Mouse (Mus musculus) limb, embryonic 12.5 days (tissue): ENCODE measurements at regions not wholly inside any gene's neighbourhood (a gene's known extent, or its start where the extent isn't known, plus 50 kb on each side); places are given as distances from the start of the nearest gene placed in this dataset.

ENCODE experiments used
- ATAC-seq: fragments of 200-750 bp; cut with Nextera tagmentation; 2 replicates; pipeline ENCODE4 v1.8.0; 2017; ENCODE audit warnings: low read depth, moderate TSS enrichment; ENCODE audit not compliant: insufficient number of reproducible peaks, insufficient read depth, low FRiP score, low TSS enrichment
- H3K27ac ChIP-seq: fragments of 300-500 bp; sonication (generic); 2 replicates; pipeline ENCODE4 v1.5.1; 2016; ENCODE audit warnings: mild to moderate bottlenecking, moderate library complexity
- H3K27me3 ChIP-seq: fragments of 300-500 bp; sonication (generic); 2 replicates; pipeline ENCODE4 v1.6.1; 2016; ENCODE audit warnings: mild to moderate bottlenecking, moderate library complexity
- H3K36me3 ChIP-seq: fragments of 300-500 bp; sonication (generic); 2 replicates; pipeline ENCODE4 v1.6.1; 2016; ENCODE audit warnings: mild to moderate bottlenecking, moderate library complexity
- H3K4me1 ChIP-seq: fragments of 300-500 bp; sonication (generic); replicated peaks from 2 replicates; pipeline ENCODE4 v1.6.1; 2016
- H3K4me2 ChIP-seq: fragments of 300-500 bp; sonication (generic); 2 replicates; pipeline ENCODE4 v1.6.1; 2016; ENCODE audit warnings: mild to moderate bottlenecking, moderate library complexity
- H3K4me3 ChIP-seq: fragments of 300-500 bp; sonication (generic); replicated peaks from 2 replicates; pipeline ENCODE4 v1.5.1; 2016; ENCODE audit warnings: mild to moderate bottlenecking
- H3K9ac ChIP-seq: fragments of 300-500 bp; sonication (generic); replicated peaks from 2 replicates; pipeline ENCODE4 v1.6.1; 2016; ENCODE audit warnings: mild to moderate bottlenecking, moderate library complexity
- H3K9me3 ChIP-seq: fragments of 300-500 bp; sonication (generic); 2 replicates; pipeline ENCODE4 v1.6.1; 2016; ENCODE audit warnings: mild to moderate bottlenecking, moderate library complexity
- WGBS: fragments of 180-500 bp; shearing (Covaris S2); methylation state at CpG from one replicate; pipeline ENCODE4 v1.1.7; 2016; 5-methylcytosine and 5-hydroxymethylcytosine counted together

- ATAC-seq, result peak; percentile 52; the same call in 1 of the 2 replicates
- Histone ChIP-seq H3K27ac (no peak overlapping the region), H3K9ac (no peak overlapping the region), H3K4me2 (no peak overlapping the region), H3K4me3 (no peak overlapping the region), H3K4me1 (peaks cover 5% of the 10 kb centered on the region; the same call in 1 of the 2 replicates), H3K9me3 (0 out of 2 replicates have a peak, but pooled peaks cover 7% of the 10 kb centered on the region), H3K36me3 (no peaks in the 10 kb centered on the region), H3K27me3 (no peaks in the 10 kb centered on the region)
- WGBS, result 76% methylated on average over 3 of the region's 3 CpGs
Measured at GRCm38 (mm10) chr5:74885958-74886357, 158.6 kb downstream of the Chic2 start.

GRCm38 (mm10) chr5:74882563-74882962 lies 162.0 kb downstream of the Chic2 start:
- Histone ChIP-seq H3K4me3 (no peak overlapping the region), H3K36me3 (no peaks in the 10 kb centered on the region), H3K4me1 (peaks cover 5% of the 10 kb centered on the region; the same call in 1 of the 2 replicates), H3K27me3 (no peaks in the 10 kb centered on the region), H3K27ac (no peak overlapping the region), H3K9me3 (0 out of 2 replicates have a peak, but pooled peaks cover 7% of the 10 kb centered on the region), H3K4me2 (no peak overlapping the region), H3K9ac (no peak overlapping the region)
- ATAC-seq, result no peak
- WGBS, result 49% methylated on average over 12 of the region's 12 CpGs

DNA sequence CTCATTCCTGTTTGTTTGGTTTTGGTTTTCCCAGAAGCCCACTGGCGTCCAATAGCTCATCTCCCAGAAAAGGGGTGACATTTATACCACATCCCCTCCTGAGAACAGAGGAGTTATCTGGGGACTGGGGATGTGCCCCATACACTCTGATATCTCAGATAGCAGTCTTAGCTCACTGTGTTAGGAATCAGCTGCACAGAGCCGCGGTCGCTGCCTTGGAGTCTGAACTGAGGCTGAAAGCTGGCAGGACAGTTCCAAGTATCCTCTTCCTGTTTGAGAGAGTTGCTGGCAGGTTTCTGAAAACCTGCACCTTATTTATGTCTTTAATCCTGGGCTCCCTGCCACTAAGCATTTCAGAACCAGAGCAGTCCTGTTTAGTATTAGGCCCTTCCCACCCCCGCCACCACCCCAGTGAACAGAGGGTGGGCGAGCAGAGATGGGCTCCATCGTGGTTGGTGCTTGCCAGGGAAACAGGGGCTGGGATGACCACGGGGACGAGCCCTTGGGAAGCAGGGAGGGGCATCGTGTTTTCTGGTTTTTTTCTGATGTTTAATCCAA lies 163.8 kb downstream of the Chic2 start:
- no peak overlapping the region for H3K4me2 ChIP-seq
- no peaks in the 10 kb centered on the region for H3K36me3 ChIP-seq
- no peak for ATAC-seq
- no peaks in the 10 kb centered on the region for H3K27me3 ChIP-seq
- 0 out of 2 replicates have a peak, but pooled peaks cover 7% of the 10 kb centered on the region for H3K9me3 ChIP-seq
- no peak overlapping the region for H3K27ac ChIP-seq
- H3K9ac ChIP-seq, result no peak overlapping the region
- WGBS, result 57% methylated on average over 10 of the region's 10 CpGs
- H3K4me1 ChIP-seq, result peaks cover 10% of the 10 kb centered on the region; the same call in 1 of the 2 replicates
- H3K4me3 ChIP-seq, result no peak overlapping the region

DNA sequence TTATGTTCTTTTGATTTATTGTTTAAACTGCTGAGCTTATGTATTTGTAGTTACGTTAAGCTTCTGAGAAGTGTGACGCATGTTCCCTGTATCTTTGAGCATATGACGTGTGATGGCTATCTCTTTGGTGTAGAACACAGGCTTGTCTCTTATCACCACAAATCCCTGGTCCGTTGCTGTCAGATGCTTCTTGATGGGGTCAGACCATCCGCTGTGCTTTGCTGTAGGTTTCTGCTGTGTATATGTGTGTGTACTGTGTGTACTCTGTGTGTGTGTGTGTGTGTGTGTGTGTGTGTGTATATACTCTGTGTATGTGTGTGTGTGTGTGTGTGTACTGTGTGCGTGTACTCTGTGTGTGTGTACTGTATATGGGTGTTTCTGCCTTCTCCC lies 164.5 kb downstream of the Chic2 start:
- WGBS, result 85% methylated on average over 6 of the region's 6 CpGs
- Histone ChIP-seq H3K36me3 (no peaks in the 10 kb centered on the region), H3K4me2 (no peak overlapping the region), H3K27ac (no peak overlapping the region), H3K4me1 (peaks cover 10% of the 10 kb centered on the region; the same call in 1 of the 2 replicates), H3K27me3 (no peaks in the 10 kb centered on the region), H3K4me3 (no peak overlapping the region), H3K9me3 (0 out of 2 replicates have a peak, but pooled peaks cover 7% of the 10 kb centered on the region), H3K9ac (no peak overlapping the region)
- no peak for ATAC-seq

GRCm38 (mm10) chr5:74879098-74880047 lies 165.2 kb downstream of the Chic2 start:
- peaks cover 14% of the 10 kb centered on the region for H3K4me1 ChIP-seq
- no peak overlapping the region for H3K27ac ChIP-seq
- no peak overlapping the region for H3K4me2 ChIP-seq
- H3K9me3 ChIP-seq, result no peaks in the 10 kb centered on the region
- H3K27me3 ChIP-seq, result no peaks in the 10 kb centered on the region; the same call in 1 of the 2 replicates
- ATAC-seq, result no peak
- no peaks in the 10 kb centered on the region for H3K36me3 ChIP-seq
- WGBS, result 81% methylated on average over 12 of the region's 13 CpGs
- H3K4me3 ChIP-seq, result no peak overlapping the region
- H3K9ac ChIP-seq, result no peak overlapping the region

DNA sequence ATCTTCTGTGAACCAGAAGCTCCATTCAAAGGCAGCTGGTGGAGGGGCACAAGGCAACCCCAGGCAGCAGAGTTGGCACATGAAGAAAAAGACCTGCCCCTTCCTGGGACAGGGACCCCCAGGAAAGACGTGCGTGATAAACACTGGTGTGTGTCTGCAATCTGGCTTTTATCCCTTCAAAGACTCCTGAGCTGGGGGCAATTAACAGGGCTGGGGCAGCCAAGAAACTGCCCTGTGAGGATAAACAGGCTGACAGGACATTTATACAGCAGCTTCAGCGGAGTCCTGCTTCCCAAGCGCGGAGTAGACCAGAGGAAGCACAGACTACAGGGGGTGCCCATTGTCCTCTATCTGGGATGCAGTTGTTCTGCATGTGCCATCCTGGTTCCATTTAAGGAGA lies 167.0 kb downstream of the Chic2 start:
- Histone ChIP-seq H3K36me3 (no peaks in the 10 kb centered on the region), H3K27me3 (no peaks in the 10 kb centered on the region; the same call in 1 of the 2 replicates), H3K4me2 (no peak overlapping the region), H3K27ac (no peak overlapping the region), H3K9me3 (no peaks in the 10 kb centered on the region), H3K4me3 (no peak overlapping the region), H3K9ac (no peak overlapping the region), H3K4me1 (peaks cover 15% of the 10 kb centered on the region)
- ATAC-seq, result no peak
- WGBS, result 10% methylated on average over 5 of the region's 5 CpGs

DNA sequence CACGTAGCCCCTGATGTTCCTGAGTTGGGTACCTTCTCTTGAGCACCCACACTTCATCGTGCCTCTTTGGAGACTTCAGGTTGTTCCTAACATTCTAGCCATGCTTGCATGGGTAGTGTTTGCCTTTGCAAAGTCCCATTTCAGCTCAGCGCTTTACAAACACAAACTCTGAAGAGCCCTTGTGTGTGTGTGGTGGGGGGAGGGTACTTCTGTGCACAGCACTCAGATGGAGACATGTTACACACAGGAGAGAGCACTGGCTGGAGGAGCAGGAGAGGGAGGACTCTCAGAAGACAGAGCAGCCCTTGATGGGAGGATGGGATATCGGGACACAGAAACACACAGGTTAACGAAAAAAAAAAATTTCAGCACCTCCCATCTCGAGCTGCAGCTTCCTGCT lies 167.4 kb downstream of the Chic2 start:
- H3K4me3 ChIP-seq, result no peak overlapping the region
- no peaks in the 10 kb centered on the region for H3K36me3 ChIP-seq
- H3K27ac ChIP-seq, result no peak overlapping the region
- ATAC-seq, result no peak
- 43% methylated on average over 6 of the region's 6 CpGs for WGBS
- H3K27me3 ChIP-seq, result no peaks in the 10 kb centered on the region; the same call in 1 of the 2 replicates
- no peak overlapping the region for H3K4me2 ChIP-seq
- H3K4me1 ChIP-seq, result peaks cover 15% of the 10 kb centered on the region
- H3K9me3 ChIP-seq, result no peaks in the 10 kb centered on the region
- no peak overlapping the region for H3K9ac ChIP-seq

DNA sequence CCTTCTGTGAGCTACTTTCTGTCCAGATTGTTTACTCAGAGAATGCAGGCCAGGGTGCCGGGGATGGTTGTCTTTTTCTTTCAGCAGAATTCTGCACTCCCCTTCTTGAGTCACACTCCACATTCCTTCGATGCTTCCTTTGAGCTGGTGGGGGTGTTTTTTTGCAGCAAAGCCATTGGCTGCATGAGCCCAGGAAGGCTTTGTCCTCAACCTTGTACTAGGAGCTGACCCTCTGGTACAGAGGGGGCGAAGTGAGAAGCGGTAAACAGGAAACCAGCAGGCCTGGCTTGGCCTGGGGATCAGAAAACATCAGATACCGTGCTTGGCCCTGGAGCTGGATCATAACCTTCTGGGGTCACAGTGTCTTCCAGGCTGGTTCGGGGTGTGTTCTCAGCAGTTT lies 169.9 kb downstream of the Chic2 start:
- no peaks in the 10 kb centered on the region; the same call in 1 of the 2 replicates for H3K27me3 ChIP-seq
- no peak overlapping the region for H3K9ac ChIP-seq
- no peak overlapping the region for H3K4me3 ChIP-seq
- no peak overlapping the region for H3K4me2 ChIP-seq
- peaks cover 12% of the 10 kb centered on the region for H3K4me1 ChIP-seq
- WGBS, result 39% methylated on average over 6 of the region's 6 CpGs
- no peak overlapping the region for H3K27ac ChIP-seq
- ATAC-seq, result no peak
- no peaks in the 10 kb centered on the region for H3K36me3 ChIP-seq
- no peaks in the 10 kb centered on the region for H3K9me3 ChIP-seq

DNA sequence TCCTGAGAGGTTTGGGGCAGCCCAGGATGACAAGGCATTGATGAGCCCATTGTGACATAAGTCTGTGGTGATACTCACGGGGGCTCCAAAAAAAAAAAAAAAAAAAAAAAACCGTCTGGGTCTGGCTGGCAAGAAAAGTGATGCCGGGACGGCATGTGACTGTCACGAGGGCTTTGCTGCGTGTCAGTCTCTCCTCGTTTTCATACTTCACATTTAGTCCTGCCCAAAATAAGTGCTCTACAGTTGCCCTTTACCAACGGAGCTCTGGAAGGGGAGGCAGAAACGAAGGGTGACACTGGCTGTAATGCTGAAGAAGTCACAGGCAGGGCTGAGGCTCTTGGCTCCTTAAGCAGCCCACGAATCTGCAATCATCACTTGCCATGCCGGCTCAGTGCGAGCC lies 167.9 kb upstream of the Lnx1 start:
- Histone ChIP-seq H3K36me3 (no peaks in the 10 kb centered on the region), H3K4me2 (no peak overlapping the region), H3K27ac (no peak overlapping the region), H3K9me3 (no peaks in the 10 kb centered on the region), H3K4me3 (no peak overlapping the region), H3K4me1 (peaks cover 5% of the 10 kb centered on the region), H3K9ac (no peak overlapping the region), H3K27me3 (no peaks in the 10 kb centered on the region; the same call in 1 of the 2 replicates)
- 78% methylated on average over 12 of the region's 12 CpGs for WGBS
- ATAC-seq, result no peak

GRCm38 (mm10) chr5:74867113-74867785 lies 164.5 kb upstream of the Lnx1 start:
- ATAC-seq, result no peak
- no peak overlapping the region for H3K4me3 ChIP-seq
- no peak overlapping the region for H3K27ac ChIP-seq
- WGBS, result 92% methylated on average over 11 of the region's 11 CpGs
- no peaks in the 10 kb centered on the region for H3K36me3 ChIP-seq
- no peaks in the 10 kb centered on the region for H3K9me3 ChIP-seq
- H3K27me3 ChIP-seq, result no peaks in the 10 kb centered on the region
- H3K4me1 ChIP-seq, result no peaks in the 10 kb centered on the region
- H3K4me2 ChIP-seq, result no peak overlapping the region
- no peak overlapping the region for H3K9ac ChIP-seq

GRCm38 (mm10) chr5:74866697-74867096 lies 164.0 kb upstream of the Lnx1 start:
- Histone ChIP-seq H3K9me3 (no peaks in the 10 kb centered on the region), H3K9ac (no peak overlapping the region), H3K4me3 (no peak overlapping the region), H3K27ac (no peak overlapping the region), H3K4me2 (no peak overlapping the region), H3K36me3 (no peaks in the 10 kb centered on the region), H3K27me3 (no peaks in the 10 kb centered on the region), H3K4me1 (no peaks in the 10 kb centered on the region)
- 36% methylated on average over 7 of the region's 7 CpGs for WGBS
- no peak for ATAC-seq
